Mouse (Mus musculus) adipocyte (in vitro differentiated cells): ENCODE results near the gene Minpp1.
A peak's percentile ranks its signal among the peaks of the same experiment; 100 is the strongest.

ENCODE experiments used
- DNase-seq: peaks from one replicate; pipeline ENCODE4 v3.0.0-alpha.2; 2016; ENCODE audit warnings: low spot score

Gene Minpp1

GRCm38 (mm10) chr19:32528723-32529122 lies 43.2 kb downstream of the Minpp1 start:
- no peak for DNase-seq

GRCm38 (mm10) chr19:32529252-32529942 lies 43.8 kb downstream of the Minpp1 start:
- no peak for DNase-seq

- no peak for DNase-seq
These were observed 44.7 kb downstream of the Minpp1 start for GRCm38 (mm10) chr19:32530296-32530695.

GRCm38 (mm10) chr19:32532331-32532730 lies 46.8 kb downstream of the Minpp1 start:
- no peak for DNase-seq

GRCm38 (mm10) chr19:32532737-32533505 lies 47.4 kb downstream of the Minpp1 start:
- DNase-seq = no peak

- no peak for DNase-seq
These were observed 49.3 kb downstream of the Minpp1 start for GRCm38 (mm10) chr19:32534887-32535286.

- peak; percentile 39 for DNase-seq
These were observed 57.4 kb downstream of the Minpp1 start for GRCm38 (mm10) chr19:32542784-32543490.

GRCm38 (mm10) chr19:32547396-32547795 lies 61.8 kb downstream of the Minpp1 start:
- peak; percentile 70 for DNase-seq

- no peak for DNase-seq
These were observed 62.6 kb downstream of the Minpp1 start for GRCm38 (mm10) chr19:32548202-32548601.

- DNase-seq = no peak
These were observed 64.9 kb downstream of the Minpp1 start for GRCm38 (mm10) chr19:32550446-32550845.

- DNase-seq = peak; percentile 57
These were observed 65.9 kb downstream of the Minpp1 start for GRCm38 (mm10) chr19:32551442-32551841.

GRCm38 (mm10) chr19:32552106-32552505 lies 66.5 kb downstream of the Minpp1 start:
- no peak for DNase-seq

GRCm38 (mm10) chr19:32553310-32553709 lies 67.7 kb downstream of the Minpp1 start:
- no peak for DNase-seq

GRCm38 (mm10) chr19:32555257-32555656 lies 69.7 kb downstream of the Minpp1 start:
- DNase-seq = no peak
